Mouse (Mus musculus) gastrocnemius, adult 8-10 months (tissue): ENCODE data around the gene Mageb1. TPM values are rescaled to one million over a fixed set of nuclear protein-coding genes. Genes with fewer than 3 reads are reported as not detected.
"Not testable (repeated sequence)": the region's sequence is repeated elsewhere in the genome, so short reads cannot be mapped to it uniquely, and the experiment has no call there.

Source experiments
- DNase-seq, 2 experiments: peaks; one replicate each; pipeline ENCODE4 v3.0.0; 2022; ENCODE audit warnings: low spot score in 2 of 2
- total RNA-seq, 4 experiments: library from RNA; stranded (reverse); gene quantifications; 2 replicates each; pipeline ENCODE4 v1.2.4; 2022

The Mageb1 gene
- total RNA-seq = not detected

DNA sequence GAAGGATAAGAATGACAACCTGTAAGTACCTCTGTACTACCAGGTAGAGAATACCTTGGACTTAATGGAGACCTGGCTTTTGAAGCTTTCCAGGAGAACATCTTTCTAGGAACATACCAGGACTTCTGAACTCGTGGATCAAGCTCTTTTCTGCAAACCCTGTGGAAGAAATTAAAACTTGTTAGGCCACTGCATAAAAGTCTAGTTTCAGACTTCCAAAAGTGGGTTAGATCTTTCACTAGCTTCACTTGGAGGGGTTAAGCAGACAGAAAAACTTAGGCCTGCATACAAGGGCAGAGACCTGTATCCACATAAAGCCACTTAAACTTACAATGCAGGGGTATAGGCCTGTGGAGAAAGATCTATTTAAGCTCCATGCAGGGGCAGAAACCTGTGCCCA is at the start of gene Mageb1:
Mageb1 (minus strand) TSS at position 101 of the 400 bp plus-strand sequence.
- DNase-seq = not testable (repeated sequence)

Other genes starting within 250 kb of the Mageb1 start
- not detected for gene Mageb5, start 233.3 kb downstream of the Mageb1 start, total RNA-seq